Comparison of ENCODE assay signal across 12 mouse cellular contexts in genomic region chr7:98690831-98691230, GRCm38 (mm10). TPM values are rescaled to one million over a fixed set of nuclear protein-coding genes. Genes with fewer than 3 reads are reported as not detected.
DNase-seq lines count a peak whose midpoint lies in the region; ATAC-seq lines count a peak whose summit lies in the region.
"Had no signal": no experiment of that assay in that cellular context is flagged by ENCODE, and none has a peak within 500 bp of the region (broad histone marks: within the 10 kb centered on the region; RNA-seq: fewer than 3 reads in every experiment).

No protein-coding gene starts in this region.

- no peak overlapping the region for H3K9ac ChIP-seq in intestine, embryonic 15.5 days
- no peak overlapping the region for H3K9ac ChIP-seq in stomach, embryonic 16.5 days (ENCODE audit: low read length)
- H3K9ac ChIP-seq: forebrain, embryonic 13.5 days had no signal

- peak; percentile 39 for DNase-seq in embryo, embryonic 10 days (ENCODE audit: low spot score)
- no peak for DNase-seq in embryo, embryonic 10.5 days (ENCODE audit: low spot score)
- no peak for DNase-seq in urinary bladder, postnatal 10 days (ENCODE audit: low spot score)
- no peak for DNase-seq in adrenal gland, adult (ENCODE audit: inconsistent age in 2 of 2, low spot score in 1 of 2)
- DNase-seq: cerebellum, postnatal 25 days; heart, postnatal 36 days; midbrain, embryonic 14.5 days had no signal

- H3K36me3 ChIP-seq in megakaryocyte, embryonic 14.5 days (replicated peaks; ENCODE audit: low read length): no peaks in the 10 kb centered on the region
- no peaks in the 10 kb centered on the region for H3K36me3 ChIP-seq in intestine, embryonic 15.5 days
- H3K36me3 ChIP-seq in stomach, embryonic 16.5 days (ENCODE audit: control insufficient read depth, insufficient read depth, low read length): no peaks in the 10 kb centered on the region

- H3K4me3 ChIP-seq in megakaryocyte, embryonic 14.5 days (replicated peaks): peak overlapping the region; percentile 56
- no peak overlapping the region for H3K4me3 ChIP-seq in intestine, embryonic 15.5 days (replicated peaks)
- no peak overlapping the region for H3K4me3 ChIP-seq in stomach, embryonic 16.5 days (replicated peaks; ENCODE audit: low read length)
- H3K4me3 ChIP-seq: forebrain, embryonic 13.5 days had no signal

- H3K27ac ChIP-seq in intestine, embryonic 15.5 days: no peak overlapping the region
- no peak overlapping the region for H3K27ac ChIP-seq in stomach, embryonic 16.5 days (ENCODE audit: low read length)
- H3K27ac ChIP-seq: forebrain, embryonic 13.5 days had no signal

- H3K27me3 ChIP-seq in megakaryocyte, embryonic 14.5 days (replicated peaks): peaks cover 7% of the 10 kb centered on the region
- no peaks in the 10 kb centered on the region for H3K27me3 ChIP-seq in intestine, embryonic 15.5 days (replicated peaks)
- H3K27me3 ChIP-seq in stomach, embryonic 16.5 days (ENCODE audit: control insufficient read depth, insufficient read depth, low read length): no peaks in the 10 kb centered on the region
- H3K27me3 ChIP-seq: forebrain, embryonic 13.5 days had no signal

- no peak overlapping the region for H3K4me2 ChIP-seq in intestine, embryonic 15.5 days (replicated peaks)
- H3K4me2 ChIP-seq in stomach, embryonic 16.5 days (ENCODE audit: low read depth, low read length): no peak overlapping the region
- H3K4me2 ChIP-seq: forebrain, embryonic 13.5 days had no signal

- no peak for ATAC-seq in megakaryocyte, adult 5-6 weeks (ENCODE audit: poor library complexity, severe bottlenecking)
- peak; percentile 35 for ATAC-seq in intestine, embryonic 15.5 days
- peak; percentile 40; the same call in 1 of the 2 replicates for ATAC-seq in stomach, embryonic 16.5 days (ENCODE audit: insufficient read depth, low FRiP score)
- ATAC-seq: forebrain, embryonic 13.5 days had no signal

- 16% methylated on average over 3 of the region's 3 CpGs for WGBS in intestine, embryonic 15.5 days
- WGBS in stomach, embryonic 16.5 days: 9% methylated on average over 3 of the region's 3 CpGs

- H3K4me1 ChIP-seq in megakaryocyte, embryonic 14.5 days: peaks cover 30% of the 10 kb centered on the region
- peaks cover 5% of the 10 kb centered on the region for H3K4me1 ChIP-seq in intestine, embryonic 15.5 days (replicated peaks)
- H3K4me1 ChIP-seq in stomach, embryonic 16.5 days (ENCODE audit: control insufficient read depth, insufficient read depth, low read length): 0 out of 2 replicates have a peak, but pooled peaks cover 7% of the 10 kb centered on the region

- no peaks in the 10 kb centered on the region for H3K9me3 ChIP-seq in megakaryocyte, embryonic 14.5 days
- no peaks in the 10 kb centered on the region for H3K9me3 ChIP-seq in intestine, embryonic 15.5 days
- no peaks in the 10 kb centered on the region for H3K9me3 ChIP-seq in stomach, embryonic 16.5 days (replicated peaks; ENCODE audit: control insufficient read depth, low read length)
- H3K9me3 ChIP-seq: forebrain, embryonic 13.5 days had no signal

RNA-seq across cellular contexts. Expression of gene Thap12, which starts 12.1 kb away (rescaled TPM):
- 2.0 and 11.5 TPM in 2 replicates for polyA plus RNA-seq in megakaryocyte, embryonic 14.5 days (2012; ENCODE audit: insufficient read depth, low replicate concordance)
- total RNA-seq in megakaryocyte, adult 5-6 weeks (2015): 17.7 and 18.8 TPM in 2 replicates
- 27.2 and 35.4 TPM in 2 replicates for total RNA-seq in megakaryocyte, adult 5-6 weeks (2017)
- 41.8 and 43.4 TPM in 2 replicates for polyA plus RNA-seq in intestine, embryonic 15.5 days (2015; fragmentation: Nextera tagmentation; extraction: Ambion mirVana)
- polyA plus RNA-seq in stomach, embryonic 16.5 days (2015; fragmentation: Nextera tagmentation; extraction: Ambion mirVana): 41.0 and 42.9 TPM in 2 replicates

RNA-seq across cellular contexts. Expression of gene Emsy, which starts 34.2 kb away (rescaled TPM):
- 2.4 and 2.9 TPM in 2 replicates for polyA plus RNA-seq in megakaryocyte, embryonic 14.5 days (2012; ENCODE audit: insufficient read depth, low replicate concordance)
- total RNA-seq in megakaryocyte, adult 5-6 weeks (2015): 71.4 and 79.9 TPM in 2 replicates
- 37.3 and 43.7 TPM in 2 replicates for total RNA-seq in megakaryocyte, adult 5-6 weeks (2017)
- 15.7 and 19.6 TPM in 2 replicates for polyA plus RNA-seq in intestine, embryonic 15.5 days (2015; fragmentation: Nextera tagmentation; extraction: Ambion mirVana)
- polyA plus RNA-seq in stomach, embryonic 16.5 days (2015; fragmentation: Nextera tagmentation; extraction: Ambion mirVana): 17.3 and 23.1 TPM in 2 replicates
